Mouse (Mus musculus) MEL (cell line): ENCODE data around the gene Tuft1.

Source experiments
- CTCF ChIP-seq, 3 experiments: IDR thresholded peaks in 2 of 3; conservative IDR thresholded peaks in 1 of 3; 2 replicates each; pipeline ENCODE4 v1.5.1; 2011 to 2012; ENCODE audit warnings: low read length in 3 of 3, low read depth in 2 of 3, mild to moderate bottlenecking in 2 of 3, improper control_type of control experiment in 1 of 3, inconsistent platforms in 1 of 3, mixed read lengths in 1 of 3, moderate library complexity in 1 of 3; ENCODE audit not compliant: control insufficient read depth in 1 of 3, insufficient read depth in 1 of 3, poor library complexity in 1 of 3, severe bottlenecking in 1 of 3
- EP300 ChIP-seq, 2 experiments: IDR thresholded peaks; 2 replicates each; pipeline ENCODE4 v1.6.1; 2011; ENCODE audit warnings: improper control_type of control experiment in 2 of 2, low read length in 2 of 2, low read depth in 1 of 2, mild to moderate bottlenecking in 1 of 2
- JUND ChIP-seq: IDR thresholded peaks from 2 replicates; pipeline ENCODE4 v1.6.1; 2011; ENCODE audit warnings: low read depth, mild to moderate bottlenecking, improper control_type of control experiment, low read length
- POLR2A ChIP-seq, 2 experiments: IDR thresholded peaks; 2 replicates each; pipeline ENCODE4 v1.6.1; 2011 to 2012; ENCODE audit warnings: low read length in 2 of 2, mild to moderate bottlenecking in 2 of 2, control low read depth in 1 of 2, improper control_type of control experiment in 1 of 2, low read depth in 1 of 2, moderate library complexity in 1 of 2; ENCODE audit not compliant: control insufficient read depth in 1 of 2, insufficient read depth in 1 of 2, poor library complexity in 1 of 2
- ZNF384 ChIP-seq: IDR thresholded peaks from 2 replicates; pipeline ENCODE4 v1.6.1; 2012; ENCODE audit warnings: low read depth, mild to moderate bottlenecking, inconsistent platforms, low read length, improper control_type of control experiment

GRCm38 (mm10) chr3:94601959-94602358, 56.7 kb downstream of the Tuft1 start:
- TF ChIP-seq JUND (no peak), EP300 (IDR thresholded peaks at IDR 0.05; ENCODE audit: low read depth in 1 of 2, low read length in 2 of 2) (peak; percentile 68 to 91; a peak in 3 of 4 replicates), ZNF384 (peak; percentile 48), CTCF (IDR thresholded peaks at IDR 0.05 in 2 of 3, conservative IDR thresholded peaks at IDR 0.05 in 1 of 3; ENCODE audit: control insufficient read depth in 1 of 3, insufficient read depth in 1 of 3, low read depth in 2 of 3, low read length in 3 of 3, poor library complexity in 1 of 3, severe bottlenecking in 1 of 3) (peak; percentile 83 to 89 (median 87)), POLR2A (IDR thresholded peaks at IDR 0.05; ENCODE audit: control insufficient read depth in 1 of 2, insufficient read depth in 1 of 2, low read depth in 1 of 2, low read length in 2 of 2, poor library complexity in 1 of 2) (no peak)
